Mouse (Mus musculus): ENCODE measurements at regions not wholly inside any gene's neighbourhood (a gene's known extent, or its start where the extent isn't known, plus 50 kb on each side); places are given as distances from the start of the nearest gene placed in this dataset.

GRCm38 (mm10) chr6:84514623-84515022 lies 79.1 kb downstream of the Cyp26b1 start:
- intact Hi-C loops (cut with DNase I), result no loop called here

- intact Hi-C loops (cut with DNase I), result no loop called here
These were observed 85.1 kb downstream of the Cyp26b1 start for GRCm38 (mm10) chr6:84508598-84508997.

GRCm38 (mm10) chr6:84506675-84507074 lies 87.0 kb downstream of the Cyp26b1 start:
- intact Hi-C loops (cut with DNase I), result no loop called here

GRCm38 (mm10) chr6:84500255-84500886 lies 93.3 kb downstream of the Cyp26b1 start:
- intact Hi-C loops (cut with DNase I), result no loop called here

- intact Hi-C loops (cut with DNase I), result no loop called here
These were observed 95.6 kb downstream of the Cyp26b1 start for GRCm38 (mm10) chr6:84498076-84498475.

- intact Hi-C loops (cut with DNase I), result no loop called here
These were observed 100.0 kb downstream of the Cyp26b1 start for GRCm38 (mm10) chr6:84493676-84494075.

- intact Hi-C loops (cut with DNase I), result no loop called here
These were observed 100.5 kb downstream of the Cyp26b1 start for GRCm38 (mm10) chr6:84493169-84493568.

- intact Hi-C loops (cut with DNase I), result no loop called here
These were observed 101.1 kb downstream of the Cyp26b1 start for GRCm38 (mm10) chr6:84492594-84492993.

GRCm38 (mm10) chr6:84491106-84491505 lies 102.6 kb downstream of the Cyp26b1 start:
- intact Hi-C loops (cut with DNase I), result no loop called here

- intact Hi-C loops (cut with DNase I), result no loop called here
These were observed 112.5 kb downstream of the Cyp26b1 start for GRCm38 (mm10) chr6:84481205-84481604.

GRCm38 (mm10) chr6:84477072-84477471 lies 116.6 kb downstream of the Cyp26b1 start:
- intact Hi-C loops (cut with DNase I), result no loop called here

- intact Hi-C loops (cut with DNase I), result no loop called here
These were observed 117.2 kb downstream of the Cyp26b1 start for GRCm38 (mm10) chr6:84476466-84476865.

GRCm38 (mm10) chr6:84474835-84475234 lies 118.9 kb downstream of the Cyp26b1 start:
- intact Hi-C loops (cut with DNase I), result no loop called here

- intact Hi-C loops (cut with DNase I), result no loop called here
These were observed 120.5 kb downstream of the Cyp26b1 start for GRCm38 (mm10) chr6:84473171-84473570.

GRCm38 (mm10) chr6:84472287-84472686 lies 121.4 kb downstream of the Cyp26b1 start:
- intact Hi-C loops (cut with DNase I), result no loop called here

GRCm38 (mm10) chr6:84467319-84467718 lies 126.4 kb downstream of the Cyp26b1 start:
- intact Hi-C loops (cut with DNase I), result no loop called here

- intact Hi-C loops (cut with DNase I), result no loop called here
These were observed 127.5 kb downstream of the Cyp26b1 start for GRCm38 (mm10) chr6:84466223-84466622.

- intact Hi-C loops (cut with DNase I), result no loop called here
These were observed 128.1 kb downstream of the Cyp26b1 start for GRCm38 (mm10) chr6:84465596-84465995.

- intact Hi-C loops (cut with DNase I), result no loop called here
These were observed 129.9 kb downstream of the Cyp26b1 start for GRCm38 (mm10) chr6:84463592-84464367.

- intact Hi-C loops (cut with DNase I), result no loop called here
These were observed 136.9 kb downstream of the Cyp26b1 start for GRCm38 (mm10) chr6:84456803-84457202.

GRCm38 (mm10) chr6:84445093-84445492 lies 148.6 kb downstream of the Cyp26b1 start:
- intact Hi-C loops (cut with DNase I), result no loop called here

- intact Hi-C loops (cut with DNase I), result no loop called here
These were observed 151.0 kb downstream of the Cyp26b1 start for GRCm38 (mm10) chr6:84442667-84443066.
